Mouse (Mus musculus) testis, adult 2 months (tissue): ENCODE data around the gene Ppp1r21.

Experiments used
- CTCF ChIP-seq: fragments of 200-500 bp; IDR thresholded peaks from 2 replicates; pipeline ENCODE4 v1.5.1; 2012; ENCODE audit warnings: low read depth, mild to moderate bottlenecking, inconsistent platforms, low read length, moderate library complexity; ENCODE audit not compliant: control insufficient read depth, insufficient read depth, insufficient replicate concordance
- POLR2A ChIP-seq: fragments of 200-500 bp; IDR thresholded peaks from 2 replicates; pipeline ENCODE4 v1.6.1; 2012; ENCODE audit warnings: low read depth, mild to moderate bottlenecking, inconsistent platforms, low read length, moderate library complexity; ENCODE audit not compliant: control insufficient read depth

DNA sequence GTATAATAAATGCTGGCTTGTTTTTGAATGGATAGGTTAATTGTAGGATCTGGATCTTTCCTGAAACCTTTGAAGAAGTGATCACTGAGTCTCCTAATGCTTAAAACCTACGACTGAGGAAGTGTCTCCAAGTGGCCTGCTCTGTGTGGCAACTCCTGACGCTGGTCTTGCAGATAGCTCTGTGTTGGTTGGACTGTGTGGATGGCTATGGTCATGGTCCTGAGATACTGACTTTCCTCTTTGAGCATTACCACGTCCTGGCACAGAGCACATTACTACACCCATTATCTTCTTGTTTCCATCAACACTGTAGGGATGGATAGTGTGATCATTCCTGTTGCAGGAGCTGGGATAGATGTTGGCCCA, 13.5 kb downstream of the Ppp1r21 start:
- no peak for TF ChIP-seq CTCF
- TF ChIP-seq POLR2A, result no peak
